Mouse (Mus musculus) brown adipose tissue, adult 24 weeks (tissue): Measurements from ENCODE around the gene Zfp128. TPM values are rescaled to one million over a fixed set of nuclear protein-coding genes. Genes with fewer than 3 reads are reported as not detected.
"Not testable (repeated sequence)": the region's sequence is repeated elsewhere in the genome, so short reads cannot be mapped to it uniquely, and the experiment has no call there.

Experiments used
- H3K27ac ChIP-seq: fragments of 200-500 bp; replicated peaks from 2 replicates; pipeline ENCODE4 v1.5.1; 2012; ENCODE audit warnings: low read depth, mild to moderate bottlenecking, low read length
- H3K4me1 ChIP-seq: fragments of 200-500 bp; 2 replicates; pipeline ENCODE4 v1.6.1; 2012; ENCODE audit warnings: low read length, mixed read lengths; ENCODE audit not compliant: control insufficient read depth, insufficient read depth, insufficient read length
- H3K4me3 ChIP-seq: fragments of 200-500 bp; 2 replicates; pipeline ENCODE4 v1.5.1; 2012; ENCODE audit warnings: low read depth, mild to moderate bottlenecking, low read length, moderate library complexity; ENCODE audit not compliant: insufficient read depth
- polyA plus RNA-seq: library from polyadenylated mRNA; stranded (reverse); fragments of >200 nt; gene quantifications from 2 replicates; pipeline ENCODE4 v1.2.4, GENCODE M21; 2012; ENCODE audit not compliant: missing spikeins, insufficient read depth, insufficient read length

Zfp128 gene
- polyA plus RNA-seq, result 2.0 and 2.5 TPM in 2 replicates

GRCm38 (mm10) chr7:12880911-12881660 lies at the start of gene Zfp128:
Gene Zfp128 (plus strand): TSS chr7:12881177.
- Histone ChIP-seq H3K4me3 (peak within 1 kb of the TSS; percentile 85), H3K4me1 (peaks cover 3% of the 10 kb centered on the region; the same call in 1 of the 2 replicates), H3K27ac (peak within 1 kb of the TSS; percentile 21; the same call in 1 of the 2 replicates)

GRCm38 (mm10) chr7:12834162-12835120 lies 46.5 kb upstream of the Zfp128 start, which contains the start of gene Zfp110:
Gene Zfp110 (plus strand): TSS chr7:12834761.
- Histone ChIP-seq H3K27ac (peak within 1 kb of the TSS; percentile 97), H3K4me3 (peak within 1 kb of the TSS; percentile 85), H3K4me1 (no peaks in the 10 kb centered on the region)

DNA sequence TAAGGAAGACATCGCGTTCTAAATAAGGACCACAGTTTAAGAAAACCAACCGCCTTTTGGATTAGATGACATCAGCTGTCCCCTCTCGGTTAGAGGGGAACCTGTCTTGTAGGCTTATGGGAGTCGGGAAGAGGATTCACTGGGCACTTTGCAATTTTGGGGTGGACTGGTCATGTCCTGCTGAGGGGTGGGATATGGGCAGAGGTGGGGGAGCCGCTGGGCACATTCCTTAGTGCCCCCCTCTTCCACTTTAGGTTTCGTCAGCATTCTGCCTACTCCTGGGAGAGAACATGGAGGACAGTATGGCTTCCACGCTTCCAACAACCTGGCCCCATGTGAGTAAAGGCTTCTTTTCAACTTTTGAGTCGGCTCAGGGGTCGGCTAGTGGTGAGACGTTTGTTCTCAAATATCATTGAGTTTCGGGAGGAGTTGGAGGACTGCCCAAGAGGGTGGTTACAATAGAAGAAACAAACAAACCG lies 45.7 kb upstream of the Zfp128 start:
- Histone ChIP-seq H3K4me3 (peak overlapping the region; percentile 85), H3K4me1 (no peaks in the 10 kb centered on the region), H3K27ac (peak overlapping the region; percentile 82)

DNA sequence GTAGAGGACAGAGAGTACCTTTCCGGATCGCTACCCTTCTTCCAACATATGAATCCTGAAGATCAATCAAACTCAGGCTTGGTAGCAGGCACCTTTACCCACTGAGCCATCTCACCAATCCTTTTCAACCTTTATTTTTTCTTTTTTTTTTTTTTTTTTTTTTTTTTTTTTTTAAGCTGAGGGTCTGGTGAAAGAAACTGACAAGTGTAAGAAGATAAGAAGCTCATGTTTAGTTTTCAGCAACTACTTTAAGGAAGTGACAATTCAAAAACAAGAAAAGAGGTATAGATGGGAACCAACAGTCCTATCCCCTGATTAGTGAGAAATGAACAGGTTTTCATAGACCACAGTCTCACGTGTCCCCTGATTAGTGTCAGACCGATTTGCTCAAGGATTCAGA lies 45.2 kb upstream of the Zfp128 start:
- Histone ChIP-seq H3K4me3 (peak overlapping the region; percentile 85), H3K4me1 (no peaks in the 10 kb centered on the region), H3K27ac (no peak overlapping the region)

GRCm38 (mm10) chr7:12874301-12874700 lies 6.7 kb upstream of the Zfp128 start:
- H3K4me3 ChIP-seq, result no peak overlapping the region
- H3K27ac ChIP-seq, result no peak overlapping the region
- H3K4me1 ChIP-seq, result no peaks in the 10 kb centered on the region

DNA sequence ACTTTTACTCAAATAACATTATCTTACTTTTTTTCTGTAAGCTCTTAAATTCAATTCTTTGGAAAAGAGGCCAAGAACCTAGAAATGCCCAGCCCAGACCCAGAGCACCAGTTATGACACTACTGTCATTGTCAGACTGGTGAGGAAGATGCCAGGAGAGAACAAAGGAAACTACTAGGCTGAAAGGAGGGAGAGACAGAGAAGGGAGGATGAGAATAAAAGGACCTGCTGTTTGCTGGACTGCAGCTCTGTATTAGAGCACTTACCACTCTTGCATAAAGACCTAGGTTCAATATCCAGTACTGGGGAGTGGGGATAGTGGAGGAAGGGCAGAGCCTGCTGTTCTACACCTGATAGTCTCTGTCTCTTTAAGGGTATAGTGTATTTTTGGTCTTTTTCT lies 941 bp upstream of the Zfp128 start:
- Histone ChIP-seq H3K27ac (no peak overlapping the region), H3K4me1 (peaks cover 3% of the 10 kb centered on the region; the same call in 1 of the 2 replicates), H3K4me3 (no peak overlapping the region)

DNA sequence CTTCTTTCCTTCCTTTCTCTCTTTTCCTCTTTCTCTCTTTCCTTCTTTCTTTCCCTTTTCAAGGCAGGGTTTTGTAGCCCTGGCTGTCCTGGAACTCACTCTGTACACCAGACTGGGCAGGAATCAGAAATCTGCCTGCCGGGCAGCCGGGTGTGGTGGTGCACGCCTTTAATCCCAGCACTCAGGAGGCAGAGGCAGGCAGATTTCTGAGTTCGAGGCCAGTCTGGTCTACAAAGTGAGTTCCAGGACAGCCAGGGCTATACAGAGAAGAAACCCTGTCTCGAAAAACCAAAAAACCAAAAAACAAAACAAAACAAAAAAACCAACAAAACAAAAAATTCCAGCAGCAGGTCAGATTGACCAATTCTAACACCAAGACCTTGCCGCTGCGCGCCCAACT lies 480 bp upstream of the Zfp128 start:
- peak overlapping the region; percentile 53 for H3K4me3 ChIP-seq
- not testable (repeated sequence) for H3K4me1 ChIP-seq, H3K27ac ChIP-seq

GRCm38 (mm10) chr7:12886563-12887266 lies 5.7 kb downstream of the Zfp128 start:
- no peak overlapping the region for H3K27ac ChIP-seq
- H3K4me3 ChIP-seq, result no peak overlapping the region
- H3K4me1 ChIP-seq, result no peaks in the 10 kb centered on the region

DNA sequence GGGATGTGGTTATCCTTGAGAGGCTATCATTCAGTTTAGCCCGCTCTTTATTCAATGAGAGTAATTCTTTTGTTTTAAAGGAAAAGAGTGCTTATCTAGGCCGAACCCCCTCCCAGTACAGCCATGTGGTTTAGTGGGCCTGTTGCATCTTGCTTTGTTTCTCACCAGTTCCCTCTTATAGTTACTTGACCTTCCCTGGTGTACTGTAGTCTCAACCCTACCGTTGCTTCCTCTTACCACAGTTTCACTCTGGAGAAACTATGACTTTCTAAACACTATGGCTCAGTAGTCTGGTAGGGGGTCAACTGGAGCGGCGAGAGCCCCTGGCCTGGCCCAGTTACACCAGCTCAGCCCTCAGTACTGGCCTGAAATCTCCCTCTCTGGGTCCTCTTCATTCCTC lies 6.6 kb downstream of the Zfp128 start:
- Histone ChIP-seq H3K4me1 (no peaks in the 10 kb centered on the region), H3K4me3 (no peak overlapping the region), H3K27ac (no peak overlapping the region)

GRCm38 (mm10) chr7:12890928-12891327 lies 10.0 kb downstream of the Zfp128 start:
- H3K27ac ChIP-seq, result no peak overlapping the region

GRCm38 (mm10) chr7:12891334-12891733 lies 10.4 kb downstream of the Zfp128 start:
- no peak overlapping the region for H3K27ac ChIP-seq

More at GRCm38 (mm10) chr7:12890928-12891327, 10.0 kb downstream of the Zfp128 start:
- Histone ChIP-seq H3K4me1 (no peaks in the 10 kb centered on the region), H3K4me3 (no peak overlapping the region)

DNA sequence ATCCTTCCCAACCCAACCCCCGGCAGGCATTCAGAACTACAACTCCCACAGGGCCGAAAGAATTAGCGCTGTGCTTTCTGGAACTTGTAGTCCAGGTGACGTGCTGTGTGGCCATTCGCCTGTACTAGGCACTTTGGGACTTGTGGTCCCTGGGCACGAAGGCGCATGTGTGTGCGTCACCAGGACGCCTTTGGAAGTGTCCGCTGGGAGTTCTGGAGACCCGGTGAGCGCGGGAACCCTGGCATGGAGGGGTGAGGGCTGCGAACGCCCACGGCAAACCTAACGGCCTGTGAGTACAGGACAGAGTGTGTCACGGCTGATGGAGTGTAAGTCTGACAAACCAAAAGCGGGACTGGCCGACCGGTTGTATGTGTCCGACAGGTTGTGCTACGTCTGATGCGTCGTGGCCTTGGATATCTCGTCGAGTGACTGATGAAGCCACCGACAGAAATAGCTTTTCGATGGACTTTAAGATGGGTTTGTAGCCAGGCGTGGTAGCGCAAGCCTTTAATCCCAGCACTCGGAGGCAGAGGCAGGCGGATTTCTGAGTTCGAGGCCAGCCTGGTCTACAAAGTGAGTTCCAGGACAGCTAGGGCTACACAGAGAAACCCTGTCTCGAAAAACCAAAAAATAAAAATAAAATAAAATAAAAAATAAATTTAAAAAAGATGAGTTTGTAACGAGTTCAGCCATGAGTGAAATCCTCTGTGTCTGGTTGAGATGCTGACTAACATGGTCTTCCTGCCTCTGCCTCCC lies 16.9 kb downstream of the Zfp128 start, which contains the start of gene Zscan22:
Zscan22 (plus strand) TSS at position 161 of the 756 bp plus-strand sequence.
- Histone ChIP-seq H3K4me3 (peak within 1 kb of the TSS; percentile 72), H3K27ac (0 out of 2 replicates have a peak within 1 kb of the TSS, but pooled peaks have one; percentile 8)

More at GRCm38 (mm10) chr7:12891334-12891733, 10.4 kb downstream of the Zfp128 start:
- no peak overlapping the region for H3K4me3 ChIP-seq
- H3K4me1 ChIP-seq, result no peaks in the 10 kb centered on the region

GRCm38 (mm10) chr7:12901517-12901916 lies 20.5 kb downstream of the Zfp128 start:
- no peak overlapping the region for H3K27ac ChIP-seq
- H3K4me1 ChIP-seq, result no peaks in the 10 kb centered on the region
- no peak overlapping the region for H3K4me3 ChIP-seq

More for the DNA sequence above, 16.9 kb downstream of the Zfp128 start, which contains the start of gene Zscan22:
- no peaks in the 10 kb centered on the region for H3K4me1 ChIP-seq

DNA sequence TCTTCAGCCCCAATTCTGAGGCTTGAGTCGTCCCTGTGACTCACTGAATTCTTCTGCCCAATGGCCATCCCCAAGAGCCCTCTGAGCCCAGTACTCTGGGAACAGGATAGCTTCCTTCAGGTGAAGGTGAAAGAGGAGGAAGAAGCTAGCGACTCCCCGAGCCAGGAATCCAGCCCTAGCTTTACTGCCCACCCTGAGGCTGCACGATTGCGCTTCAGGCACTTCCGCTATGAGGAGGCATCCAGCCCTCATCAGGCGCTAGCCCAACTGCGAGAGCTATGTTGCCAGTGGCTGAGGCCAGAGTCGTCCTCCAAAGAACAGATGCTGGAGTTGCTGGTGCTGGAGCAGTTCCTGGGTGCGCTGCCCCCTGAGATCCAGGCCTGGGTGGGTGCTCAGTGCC lies 22.6 kb downstream of the Zfp128 start:
- no peak overlapping the region for H3K27ac ChIP-seq
- no peaks in the 10 kb centered on the region for H3K4me1 ChIP-seq
- H3K4me3 ChIP-seq, result no peak overlapping the region
